Mouse (Mus musculus) spleen, postnatal 10 days (tissue): Measurements from ENCODE around the gene Gak.

Experiments used
- DNase-seq, 2 experiments: peaks; one replicate each; pipeline ENCODE4 v3.0.0; 2021 to 2022; ENCODE audit warnings: low spot score in 2 of 2

Gene Gak

GRCm38 (mm10) chr5:108599923-108600322 lies 29.6 kb downstream of the Gak start:
- no peak for DNase-seq

GRCm38 (mm10) chr5:108581361-108581891 lies 48.1 kb downstream of the Gak start:
- DNase-seq, result no peak

GRCm38 (mm10) chr5:108573054-108573453 lies 56.5 kb downstream of the Gak start:
- no peak for DNase-seq

GRCm38 (mm10) chr5:108570991-108571390 lies 58.6 kb downstream of the Gak start:
- no peak for DNase-seq

GRCm38 (mm10) chr5:108567104-108567503 lies 62.5 kb downstream of the Gak start:
- no peak for DNase-seq

GRCm38 (mm10) chr5:108566523-108566922 lies 63.0 kb downstream of the Gak start:
- DNase-seq, result no peak

GRCm38 (mm10) chr5:108565381-108565780 lies 64.2 kb downstream of the Gak start:
- no peak for DNase-seq

GRCm38 (mm10) chr5:108564346-108564745 lies 65.2 kb downstream of the Gak start:
- no peak for DNase-seq

GRCm38 (mm10) chr5:108562483-108562882 lies 67.1 kb downstream of the Gak start:
- DNase-seq, result no peak

GRCm38 (mm10) chr5:108556986-108557385 lies 72.6 kb downstream of the Gak start:
- no peak for DNase-seq

GRCm38 (mm10) chr5:108554041-108554440 lies 75.5 kb downstream of the Gak start:
- DNase-seq, result no peak

GRCm38 (mm10) chr5:108550207-108550594 lies 79.4 kb downstream of the Gak start:
- DNase-seq, result no peak

- DNase-seq, result peak; percentile 17 to 62
Measured at GRCm38 (mm10) chr5:108549489-108550206, 79.9 kb downstream of the Gak start, which contains the start of gene Cplx1. Gene Cplx1 (minus strand): TSS chr5:108550024.

- DNase-seq, result no peak
Measured at GRCm38 (mm10) chr5:108549137-108549488, 80.4 kb downstream of the Gak start.

GRCm38 (mm10) chr5:108547636-108548035 lies 81.9 kb downstream of the Gak start:
- DNase-seq, result no peak

- DNase-seq, result no peak
Measured at GRCm38 (mm10) chr5:108543516-108544291, 85.9 kb downstream of the Gak start.

GRCm38 (mm10) chr5:108534188-108534587 lies 95.4 kb downstream of the Gak start:
- DNase-seq, result no peak

- DNase-seq, result no peak
Measured at GRCm38 (mm10) chr5:108522597-108522996, 107.0 kb downstream of the Gak start.

- no peak for DNase-seq
Measured at GRCm38 (mm10) chr5:108521896-108522295, 107.7 kb downstream of the Gak start.

- DNase-seq, result no peak
Measured at GRCm38 (mm10) chr5:108521016-108521415, 108.5 kb downstream of the Gak start.

- DNase-seq, result no peak
Measured at GRCm38 (mm10) chr5:108520153-108520552, 109.4 kb downstream of the Gak start.
